Mouse (Mus musculus): ENCODE measurements around the gene 9330161L09Rik. TPM values are rescaled to one million over a fixed set of nuclear protein-coding genes. Genes with fewer than 3 reads are reported as not detected.

Gene 9330161L09Rik
- total and polyA plus RNA-seq, 3 experiments, result 1.8 to 2.1 TPM; not detected in 1

GRCm38 (mm10) chr12:103358951-103359801, 48.4 kb downstream of the 9330161L09Rik start (continued):
- no peak for TF ChIP-seq MXI1 (IDR thresholded peaks at IDR 0.05; ENCODE audit: low read depth, low read length)

GRCm38 (mm10) chr12:103358216-103358615, 49.4 kb downstream of the 9330161L09Rik start:
- Histone ChIP-seq H3K4me3 (ENCODE audit: control insufficient read depth in 1 of 2, insufficient read depth in 1 of 2, low read depth in 2 of 2, low read length in 2 of 2) (no peak overlapping the region), H3K36me3 (ENCODE audit: control insufficient read depth in 1 of 2, insufficient read depth in 2 of 2, low read length in 2 of 2) (no peaks in the 10 kb centered on the region), H3K9me3 (replicated peaks; ENCODE audit: insufficient read depth, low read length) (no peaks in the 10 kb centered on the region), H3K79me2 (ENCODE audit: control insufficient read depth, insufficient read depth, low read length, poor library complexity) (no peaks in the 10 kb centered on the region), H3K27ac (ENCODE audit: control insufficient read depth, low read depth, low read length) (no peak overlapping the region), H3K4me1 (ENCODE audit: control insufficient read depth in 1 of 2, insufficient read depth in 2 of 2, low read length in 2 of 2) (no peaks in the 10 kb centered on the region; a peak in 1 of 4 replicates), H3K9ac (ENCODE audit: control insufficient read depth, low read depth, low read length, poor library complexity, severe bottlenecking) (no peak overlapping the region), H3K27me3 (ENCODE audit: control insufficient read depth in 1 of 2, insufficient read depth in 2 of 2, low read length in 2 of 2) (peaks cover 3 to 13% of the 10 kb centered on the region in 2 experiments)
- TF ChIP-seq GATA1 (IDR thresholded peaks at IDR 0.05; ENCODE audit: low read depth, low read length), result no peak
- TF ChIP-seq MAZ (IDR thresholded peaks at IDR 0.05; ENCODE audit: low read depth, low read length), result no peak
- TF ChIP-seq HCFC1 (IDR thresholded peaks at IDR 0.05; ENCODE audit: low read depth, low read length), result no peak
- no peak for TF ChIP-seq MAFK (IDR thresholded peaks at IDR 0.05; ENCODE audit: borderline replicate concordance, low read depth, low read length)
- DNase-seq (ENCODE audit: low read depth, low spot score), result no peak

Other genes with a start within 250 kb of the 9330161L09Rik start
- not detected in 2 replicates for gene Prima1, start 165.7 kb downstream of the 9330161L09Rik start, total RNA-seq (2012; rRNA removed)
- not detected for gene Prima1, start 165.7 kb downstream of the 9330161L09Rik start, polyA plus RNA-seq (2012; ENCODE audit: insufficient read depth in 1 of 2, insufficient read length in 2 of 2, low read depth in 1 of 2, low replicate concordance in 2 of 2, missing spikeins in 1 of 2)
- not detected in 2 replicates for gene Fam181a, start 96.8 kb downstream of the 9330161L09Rik start, total RNA-seq (2012; rRNA removed)
- gene Fam181a, start 96.8 kb downstream of the 9330161L09Rik start, polyA plus RNA-seq (2012; ENCODE audit: insufficient read depth in 1 of 2, insufficient read length in 2 of 2, low read depth in 1 of 2, low replicate concordance in 2 of 2, missing spikeins in 1 of 2), result not detected
- not detected in 2 replicates for gene Asb2, start 51.8 kb downstream of the 9330161L09Rik start, total RNA-seq (2012; rRNA removed)
- gene Asb2, start 51.8 kb downstream of the 9330161L09Rik start, polyA plus RNA-seq (2012; ENCODE audit: insufficient read depth in 1 of 2, insufficient read length in 2 of 2, low read depth in 1 of 2, low replicate concordance in 2 of 2, missing spikeins in 1 of 2), result under 1 TPM in 1 of 2 experiments, not detected in 1; 0.18 TPM
- gene Otub2, start 19.1 kb downstream of the 9330161L09Rik start, total RNA-seq (2012; rRNA removed), result 8.4 and 10.1 TPM in 2 replicates
- gene Otub2, start 19.1 kb downstream of the 9330161L09Rik start, polyA plus RNA-seq (2012; ENCODE audit: insufficient read depth in 1 of 2, insufficient read length in 2 of 2, low read depth in 1 of 2, low replicate concordance in 2 of 2, missing spikeins in 1 of 2), result 100 to 1,000 TPM in 1 of 2 experiments, 10 to 100 TPM in 1; 12.3 to 126 TPM
- gene Ddx24, start 18.0 kb upstream of the 9330161L09Rik start, total RNA-seq (2012; rRNA removed), result 107 and 113 TPM in 2 replicates
- gene Ddx24, start 18.0 kb upstream of the 9330161L09Rik start, polyA plus RNA-seq (2012; ENCODE audit: insufficient read depth in 1 of 2, insufficient read length in 2 of 2, low read depth in 1 of 2, low replicate concordance in 2 of 2, missing spikeins in 1 of 2), result 100 to 1,000 TPM; 124 to 876 TPM
- 62.7 and 103 TPM in 2 replicates for gene Ifi27, start 26.4 kb upstream of the 9330161L09Rik start, total RNA-seq (2012; rRNA removed)
- gene Ifi27, start 26.4 kb upstream of the 9330161L09Rik start, polyA plus RNA-seq (2012; ENCODE audit: insufficient read depth in 1 of 2, insufficient read length in 2 of 2, low read depth in 1 of 2, low replicate concordance in 2 of 2, missing spikeins in 1 of 2), result 100 to 1,000 TPM in 1 of 2 experiments, not detected in 1; 105 TPM
- gene Ifi27l2a, start 35.9 kb upstream of the 9330161L09Rik start, total RNA-seq (2012; rRNA removed), result 3.2 and 4.4 TPM in 2 replicates
- 1 to 10 TPM in 1 of 2 experiments, not detected in 1; 3.5 TPM for gene Ifi27l2a, start 35.9 kb upstream of the 9330161L09Rik start, polyA plus RNA-seq (2012; ENCODE audit: insufficient read depth in 1 of 2, insufficient read length in 2 of 2, low read depth in 1 of 2, low replicate concordance in 2 of 2, missing spikeins in 1 of 2)
- not detected in 2 replicates for gene Ifi27l2b, start 49.4 kb upstream of the 9330161L09Rik start, total RNA-seq (2012; rRNA removed)
- gene Ifi27l2b, start 49.4 kb upstream of the 9330161L09Rik start, polyA plus RNA-seq (2012; ENCODE audit: insufficient read depth in 1 of 2, insufficient read length in 2 of 2, low read depth in 1 of 2, low replicate concordance in 2 of 2, missing spikeins in 1 of 2), result under 1 TPM in 1 of 2 experiments, not detected in 1; 0.07 TPM
- gene Ppp4r4, start 124.5 kb upstream of the 9330161L09Rik start, total RNA-seq (2012; rRNA removed), result 1.0 and 1.3 TPM in 2 replicates
- gene Ppp4r4, start 124.5 kb upstream of the 9330161L09Rik start, polyA plus RNA-seq (2012; ENCODE audit: insufficient read depth in 1 of 2, insufficient read length in 2 of 2, low read depth in 1 of 2, low replicate concordance in 2 of 2, missing spikeins in 1 of 2), result 1 to 10 TPM in 1 of 2 experiments, not detected in 1; 3.0 TPM
- gene Serpina10, start 223.6 kb upstream of the 9330161L09Rik start, total RNA-seq (2012; rRNA removed), result 0.12 and 0.13 TPM in 2 replicates
- gene Serpina10, start 223.6 kb upstream of the 9330161L09Rik start, polyA plus RNA-seq (2012; ENCODE audit: insufficient read depth in 1 of 2, insufficient read length in 2 of 2, low read depth in 1 of 2, low replicate concordance in 2 of 2, missing spikeins in 1 of 2), result under 1 TPM in 1 of 2 experiments, not detected in 1; 0.07 TPM
- gene Serpina6, start 249.4 kb upstream of the 9330161L09Rik start, total RNA-seq (2012; rRNA removed), result not detected in 2 replicates
- not detected for gene Serpina6, start 249.4 kb upstream of the 9330161L09Rik start, polyA plus RNA-seq (2012; ENCODE audit: insufficient read depth in 1 of 2, insufficient read length in 2 of 2, low read depth in 1 of 2, low replicate concordance in 2 of 2, missing spikeins in 1 of 2)